Mouse (Mus musculus) lung, postnatal 4 days (tissue): ENCODE results near the gene Sh3glb1.

Experiments
- DNase-seq, 2 experiments: peaks; one replicate each; pipeline ENCODE4 v3.0.0; 2021

Gene Sh3glb1

DNA sequence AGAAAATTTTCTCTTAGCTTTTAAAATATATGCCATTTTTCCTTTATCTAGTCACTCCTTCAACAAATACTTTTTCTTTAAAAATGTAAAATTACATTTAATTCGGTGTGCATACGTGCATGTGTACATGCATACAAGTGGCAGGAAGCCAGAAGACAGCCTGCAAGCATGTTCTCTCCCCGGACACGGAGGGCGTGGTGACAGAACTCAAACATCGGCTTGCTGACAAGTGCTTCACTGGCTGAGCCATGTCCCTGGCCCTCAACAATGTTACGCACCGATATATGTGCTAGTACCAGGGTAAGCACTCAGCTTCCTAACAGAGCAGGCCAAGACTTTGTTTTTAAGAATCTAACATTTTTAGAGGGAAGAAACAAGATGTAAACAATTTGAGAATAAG, 5.5 kb downstream of the Sh3glb1 start:
- DNase-seq: peak in 1 of 2 experiments; percentile 41

DNA sequence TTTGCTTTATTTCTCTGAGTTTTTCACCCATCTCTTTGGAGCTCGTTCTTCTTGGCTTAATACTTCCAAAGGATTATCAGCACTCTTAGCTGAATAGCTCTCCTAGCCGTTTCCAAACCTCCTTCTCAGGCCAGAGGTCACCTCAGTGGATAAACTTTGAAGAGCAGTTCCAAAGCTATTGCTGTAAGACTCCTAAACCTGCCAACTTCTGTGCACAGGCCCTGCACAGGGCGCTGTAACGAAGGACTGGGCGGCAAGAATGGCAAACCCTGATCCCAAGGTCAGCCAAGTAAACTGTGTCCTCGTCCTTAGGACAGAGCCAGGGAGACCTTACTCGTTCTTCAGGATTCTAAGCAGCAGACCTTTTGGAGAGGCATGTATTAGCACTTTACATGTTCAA, 6.0 kb downstream of the Sh3glb1 start:
- peak in 1 of 2 experiments; percentile 29 for DNase-seq

DNA sequence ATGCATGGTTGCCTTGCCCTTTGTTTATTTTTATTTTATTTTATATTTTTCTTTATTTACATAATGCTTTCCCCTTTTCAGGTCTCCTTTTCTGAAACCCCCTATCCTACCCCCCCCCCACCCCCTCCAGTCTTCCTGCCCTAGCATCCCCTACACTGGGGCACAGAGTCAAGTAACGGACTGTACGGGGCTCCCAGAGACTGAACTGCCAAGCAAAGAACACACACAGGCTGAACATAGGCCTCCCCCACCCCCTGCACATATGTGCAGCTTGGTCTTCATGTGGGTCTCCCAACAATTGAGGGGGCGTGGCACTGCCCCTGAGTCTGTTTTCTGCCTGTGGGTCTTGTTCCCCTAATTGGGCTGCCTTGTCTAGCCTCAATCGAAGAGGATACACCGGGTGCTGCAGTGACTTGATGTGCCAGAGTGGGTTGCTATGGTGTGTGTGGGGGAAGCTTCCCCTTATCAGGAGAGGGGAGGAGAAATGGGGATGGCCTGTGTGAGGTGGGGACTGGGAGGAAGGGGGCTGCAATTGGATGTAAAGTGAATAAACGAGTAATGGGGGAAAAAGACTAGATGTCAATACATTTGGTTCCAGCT, 8.4 kb downstream of the Sh3glb1 start:
- DNase-seq: no peak

DNA sequence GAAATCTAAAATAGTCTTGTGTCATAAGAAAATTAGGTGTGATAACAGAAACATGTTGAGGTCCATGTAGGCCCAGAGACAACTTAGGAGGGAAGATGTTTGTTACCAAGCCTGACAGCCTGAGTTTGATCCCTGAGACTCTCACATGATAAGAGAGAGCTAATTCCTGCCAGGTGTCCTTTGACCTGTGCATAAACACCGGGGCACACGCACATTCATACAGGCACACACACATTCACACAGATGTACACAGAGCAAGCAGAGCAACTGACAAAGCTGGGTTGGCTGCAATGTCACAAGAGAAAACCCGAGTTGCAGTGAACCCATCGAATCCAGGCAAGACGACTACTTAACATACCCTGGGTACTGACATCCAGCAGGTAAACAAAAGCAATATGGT, 11.5 kb downstream of the Sh3glb1 start:
- DNase-seq: no peak

DNA sequence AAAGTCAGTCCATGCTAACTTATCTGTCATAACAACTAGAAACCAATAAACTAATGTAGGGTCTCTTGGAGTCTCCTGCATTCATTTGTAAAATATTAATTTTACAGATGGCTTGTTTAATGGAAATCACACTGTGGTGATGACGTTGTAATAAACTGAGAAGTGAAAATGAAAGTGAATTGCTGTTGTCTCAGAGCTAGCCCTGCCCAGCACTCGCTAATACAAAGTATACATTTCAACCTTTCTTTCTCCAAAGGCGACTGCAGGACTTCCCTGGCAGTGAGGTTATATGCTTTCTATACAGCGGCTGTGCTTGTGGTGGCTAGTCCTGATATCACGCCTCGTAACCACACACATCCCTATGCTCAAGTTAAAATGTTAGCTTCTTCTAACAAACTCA, 16.2 kb downstream of the Sh3glb1 start:
- DNase-seq: no peak

DNA sequence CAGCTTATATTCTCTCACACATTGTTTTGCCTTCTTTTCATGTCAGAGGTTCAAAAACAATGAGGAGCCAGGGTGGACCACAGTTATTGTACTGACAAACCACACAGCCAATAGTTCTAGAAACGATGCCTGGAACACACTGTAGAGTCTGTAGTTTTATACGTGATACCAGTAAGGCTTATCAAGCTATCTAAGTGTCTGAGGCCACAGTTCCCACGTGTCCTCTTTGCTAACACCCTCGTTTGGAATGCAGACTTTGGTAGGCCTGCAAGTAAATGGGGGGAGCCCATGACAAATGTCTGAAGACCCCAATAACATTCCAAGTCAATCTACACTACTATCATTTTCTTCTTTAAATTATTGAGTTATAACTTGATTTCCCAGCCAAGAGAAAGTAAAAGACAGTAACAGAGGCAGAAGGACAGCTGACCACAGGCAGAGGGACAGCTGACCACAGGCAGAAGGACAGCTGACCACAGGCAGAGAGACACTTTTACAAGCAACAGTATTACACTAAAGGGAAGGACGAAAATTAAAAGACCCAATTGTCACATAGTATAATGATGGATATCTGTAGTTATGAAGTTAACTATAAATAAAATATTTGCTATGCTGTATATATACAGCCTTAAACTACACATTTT, 21.2 kb downstream of the Sh3glb1 start:
- no peak for DNase-seq

DNA sequence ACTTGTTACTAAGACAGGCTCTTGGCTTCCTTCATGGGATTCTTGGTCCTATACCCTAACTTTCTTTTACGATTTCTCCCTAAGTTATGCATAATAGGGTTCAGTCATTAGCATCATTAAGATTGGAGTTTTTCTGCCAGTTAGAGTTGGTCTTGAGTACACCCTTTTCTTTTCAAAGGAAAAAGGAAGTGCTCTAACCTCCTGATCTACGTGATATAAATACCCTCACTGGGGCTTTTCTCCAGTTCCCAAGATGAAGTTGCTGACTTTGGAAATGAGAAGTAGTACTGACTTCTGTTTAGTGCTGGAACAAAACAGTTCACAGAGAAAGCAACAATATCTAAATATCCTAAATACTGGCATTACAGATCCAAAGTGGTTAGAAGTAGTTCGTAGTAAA, 22.2 kb downstream of the Sh3glb1 start:
- DNase-seq: no peak

DNA sequence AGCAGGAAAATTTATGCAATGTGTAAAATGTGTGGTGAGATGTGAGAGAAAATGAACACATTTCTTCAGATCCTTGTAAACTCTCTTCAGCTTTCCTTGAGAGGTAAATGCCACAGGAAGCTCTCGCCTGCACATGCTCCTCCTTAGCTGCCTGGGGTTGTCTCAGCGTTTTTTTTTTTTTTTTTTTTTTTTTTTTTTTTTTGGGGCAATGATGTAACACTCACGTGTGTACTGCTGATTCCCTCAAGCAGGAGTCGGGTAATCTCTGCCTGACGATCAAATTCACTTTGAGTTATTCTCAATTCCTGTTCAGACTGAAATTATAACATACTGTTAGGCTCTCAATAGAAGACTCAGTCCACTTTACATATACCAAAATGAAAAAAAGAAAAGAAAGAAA, 23.0 kb downstream of the Sh3glb1 start:
- no peak for DNase-seq

DNA sequence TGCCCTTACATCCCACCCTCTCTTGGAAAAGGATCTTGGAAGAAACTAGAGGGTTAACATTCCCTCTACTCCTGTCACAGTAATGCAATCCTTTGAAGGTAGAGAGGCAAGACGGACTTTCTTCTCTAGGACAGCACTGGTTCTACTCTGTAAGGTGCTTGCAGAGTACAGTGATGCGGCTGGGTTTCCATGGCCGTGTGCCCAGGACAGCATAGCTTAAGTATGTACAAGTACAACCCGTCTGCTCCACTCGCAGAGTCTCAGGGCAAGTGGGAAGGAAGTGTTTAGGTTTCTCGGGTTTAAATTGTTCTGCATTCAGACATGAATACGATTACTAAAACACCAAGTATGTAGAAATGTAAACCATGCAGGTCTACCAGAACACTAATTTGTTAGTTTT, 25.2 kb downstream of the Sh3glb1 start:
- DNase-seq: no peak

DNA sequence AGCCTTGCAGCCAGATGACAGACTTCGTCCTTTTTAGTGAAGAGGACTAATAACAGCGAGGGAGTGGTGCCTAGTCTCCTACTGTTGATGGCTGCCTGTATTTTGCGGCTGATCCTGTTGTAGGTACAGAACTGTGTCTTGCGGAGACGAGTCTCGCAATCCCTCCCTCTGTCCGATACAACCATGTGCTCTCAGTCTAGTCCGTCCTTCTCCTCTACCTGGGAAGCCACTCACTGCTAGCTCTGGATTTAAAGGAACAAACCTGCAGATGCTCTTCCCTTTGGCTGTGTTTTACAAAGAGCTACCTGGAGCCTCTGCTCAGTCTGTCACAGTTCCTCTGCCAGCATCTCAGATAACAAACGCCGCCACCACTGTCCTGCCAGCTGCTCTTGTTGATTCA, 26.1 kb downstream of the Sh3glb1 start:
- DNase-seq: no peak

DNA sequence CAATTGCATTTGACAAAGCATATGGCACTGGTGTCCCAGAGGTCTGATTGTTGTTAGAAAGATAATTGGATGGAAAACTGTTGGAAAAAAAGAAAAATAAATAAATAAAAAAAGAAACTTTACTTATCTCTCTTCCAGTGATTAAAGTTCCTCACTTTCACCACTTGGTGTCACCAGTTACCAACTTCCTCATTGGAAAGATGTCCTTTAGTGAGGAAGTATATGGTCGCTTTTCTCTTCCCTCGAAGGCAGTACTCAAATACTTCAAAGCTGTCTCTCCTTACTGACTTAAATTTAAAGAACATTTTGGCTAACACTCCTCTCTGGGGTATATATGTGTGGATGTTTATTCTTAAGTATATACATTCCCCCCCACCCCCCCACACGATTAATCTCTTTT, 28.1 kb downstream of the Sh3glb1 start:
- DNase-seq: no peak

DNA sequence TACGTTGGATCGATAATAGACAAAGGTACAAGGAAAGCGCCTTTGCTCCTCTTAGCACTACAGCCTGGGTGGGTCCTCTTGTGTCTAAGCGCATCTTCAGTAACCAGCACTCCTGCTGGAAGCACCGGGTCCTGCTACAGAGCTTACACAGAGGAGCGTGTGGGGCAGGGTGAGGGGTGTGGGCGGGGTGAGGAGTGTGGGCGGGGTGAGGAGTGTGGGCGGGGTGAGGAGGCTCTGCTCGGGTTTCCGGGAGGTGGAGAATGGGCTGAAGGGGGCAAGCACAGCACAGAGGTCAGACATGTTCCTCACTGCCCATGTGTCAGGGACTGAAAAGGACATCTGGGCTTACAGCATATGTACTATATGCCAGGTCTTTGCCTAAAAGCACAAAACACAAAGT, 30.9 kb downstream of the Sh3glb1 start:
- peak; percentile 47 to 48 for DNase-seq

DNA sequence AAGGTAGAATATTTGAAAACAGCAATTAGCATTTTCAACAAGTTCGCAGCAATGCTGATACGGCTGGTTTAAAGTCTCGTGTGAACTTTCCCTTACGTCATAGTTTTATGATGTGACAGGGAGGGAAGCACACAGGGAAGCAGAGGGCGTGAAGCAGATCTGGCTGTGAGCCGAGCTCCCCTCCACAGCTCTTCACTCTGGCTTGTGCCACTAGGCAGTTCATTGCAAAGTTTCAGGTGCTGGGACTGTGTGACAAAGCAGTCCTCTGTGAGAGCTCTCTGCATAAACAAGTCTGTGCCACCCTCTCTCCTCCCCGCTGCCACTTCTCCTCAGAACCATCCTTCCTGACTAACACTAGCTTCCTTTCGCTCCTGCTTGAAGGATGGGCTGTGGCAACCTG, 31.9 kb downstream of the Sh3glb1 start:
- no peak for DNase-seq

DNA sequence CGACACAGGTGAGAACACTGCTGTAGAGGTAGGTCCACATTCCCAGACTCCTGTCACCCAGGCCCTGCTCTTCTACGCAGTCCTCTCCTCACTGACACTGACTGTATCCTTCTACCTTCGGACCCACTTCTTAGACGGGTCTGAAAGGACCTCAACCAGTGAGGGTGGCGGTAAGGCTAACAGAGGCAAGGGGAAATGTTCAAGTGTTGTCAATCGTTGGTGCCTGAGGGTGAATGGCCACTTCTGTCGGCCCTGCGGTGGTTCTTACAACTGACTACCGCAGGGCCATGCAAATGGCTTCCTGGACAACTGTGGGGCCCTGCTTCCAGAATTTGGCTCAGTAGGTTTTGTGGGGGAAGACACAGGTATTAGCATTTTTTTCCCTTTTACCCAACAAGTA, 32.5 kb downstream of the Sh3glb1 start:
- no peak for DNase-seq

DNA sequence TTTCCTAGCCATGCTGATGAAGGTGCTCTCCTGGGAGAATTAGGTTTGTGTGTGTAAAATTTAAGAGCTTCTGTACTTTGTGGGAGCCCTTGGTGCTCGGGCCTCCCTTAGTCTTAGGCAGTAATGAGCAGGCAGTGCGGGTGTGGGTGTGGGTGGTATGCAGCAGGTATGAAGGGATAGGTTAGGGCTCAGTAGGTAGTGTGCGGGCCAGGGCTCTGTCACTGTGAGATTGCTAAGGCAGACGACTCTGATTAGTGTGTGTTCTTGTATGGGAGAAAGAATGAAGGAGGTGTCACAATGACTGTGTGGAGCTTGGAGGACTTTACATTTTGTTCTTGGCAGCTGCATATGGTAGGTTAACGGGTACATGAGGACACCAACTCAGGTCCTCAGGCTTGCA, 34.0 kb downstream of the Sh3glb1 start:
- DNase-seq: no peak

DNA sequence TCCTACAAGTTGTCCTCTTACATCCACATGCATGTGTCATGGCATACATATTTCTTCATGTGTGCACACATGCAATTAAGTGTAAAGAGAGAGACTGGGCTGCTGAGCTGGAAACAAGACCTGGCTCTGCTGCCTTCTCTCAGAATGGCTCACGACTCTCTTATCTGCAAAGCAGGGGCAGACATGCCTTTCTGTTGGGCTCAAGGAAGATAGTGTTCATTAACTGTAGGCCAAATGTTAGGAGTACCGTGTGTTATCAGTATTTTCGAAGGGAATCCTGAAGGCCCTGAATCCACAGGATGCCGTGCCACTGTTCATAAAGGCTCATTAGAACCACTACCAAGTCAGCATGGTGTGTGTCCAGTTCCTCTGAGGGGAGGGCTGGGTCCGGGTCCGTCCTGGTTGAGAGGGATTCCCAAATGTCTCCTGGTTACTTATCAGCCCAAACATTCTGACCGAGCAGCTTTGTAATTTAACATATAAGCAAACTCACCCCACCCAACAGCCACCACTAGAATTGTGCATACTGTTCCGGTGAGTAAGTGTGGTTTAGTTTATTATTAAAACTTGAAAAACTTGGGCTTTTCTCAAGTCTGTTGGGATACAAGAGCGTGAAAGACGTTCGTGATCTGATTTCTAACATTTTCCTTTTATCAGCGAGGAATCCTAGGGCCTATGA, 36.9 kb downstream of the Sh3glb1 start:
- DNase-seq: no peak

DNA sequence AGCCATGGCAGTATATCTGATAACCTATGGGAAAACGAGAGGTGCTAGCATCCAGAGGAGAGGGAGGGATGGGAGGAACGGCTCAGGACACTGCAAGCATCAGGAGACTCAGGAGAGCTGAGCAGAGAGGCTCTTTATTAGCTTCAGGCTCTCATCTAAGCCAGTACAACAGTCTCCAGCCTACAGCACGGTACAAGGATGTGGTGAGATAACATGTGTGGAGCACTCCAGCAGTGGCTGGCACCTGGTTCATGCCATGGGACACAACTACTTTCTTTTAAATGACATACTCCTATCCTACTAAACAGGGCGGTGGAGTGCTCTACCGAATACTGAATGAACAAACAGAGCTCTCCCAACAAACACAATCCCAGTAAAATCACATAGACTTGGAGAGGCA, 38.6 kb downstream of the Sh3glb1 start:
- peak in 1 of 2 experiments; percentile 2 for DNase-seq

DNA sequence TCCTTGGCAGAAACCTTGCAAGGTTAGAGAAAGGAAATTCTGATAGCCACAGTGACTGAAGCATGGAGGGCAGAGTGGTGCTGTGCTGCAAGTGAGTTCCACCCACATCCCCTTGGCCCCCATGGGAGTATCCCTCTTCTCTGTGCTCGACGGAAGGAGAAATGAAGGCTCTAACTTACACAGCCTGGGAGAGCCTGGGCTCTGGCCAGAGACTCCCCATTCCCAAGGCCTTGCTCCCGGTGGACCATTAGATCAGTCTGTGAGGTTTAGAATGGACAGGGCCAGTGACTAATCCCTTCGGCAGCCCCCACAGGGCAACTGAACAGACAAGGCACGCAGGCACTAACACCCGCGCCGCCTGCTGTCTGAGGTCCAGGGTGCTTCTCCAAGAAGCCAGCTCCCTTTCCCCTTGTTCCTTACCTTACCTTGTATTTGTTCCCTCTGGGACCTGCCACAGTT, 40.4 kb downstream of the Sh3glb1 start:
- DNase-seq: no peak

DNA sequence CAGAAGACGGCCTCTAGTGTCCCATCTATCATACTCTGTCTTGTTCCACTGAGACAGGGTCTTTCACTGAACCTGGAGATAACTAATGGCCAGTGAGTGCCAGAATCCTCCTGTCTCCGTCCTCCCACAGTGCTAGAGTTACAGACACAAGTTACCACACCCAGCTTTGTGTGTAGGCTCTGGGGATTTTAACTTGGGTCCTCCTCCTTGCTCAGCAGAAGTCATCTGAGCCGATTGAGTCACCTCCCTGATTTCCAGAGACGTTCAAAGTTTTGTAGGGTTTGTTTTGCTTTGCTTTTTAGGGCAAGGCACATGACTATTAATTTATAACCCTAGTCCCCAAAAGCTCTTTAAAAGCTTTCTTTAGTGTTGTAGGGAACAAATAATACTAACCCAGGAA, 41.0 kb downstream of the Sh3glb1 start:
- no peak for DNase-seq

DNA sequence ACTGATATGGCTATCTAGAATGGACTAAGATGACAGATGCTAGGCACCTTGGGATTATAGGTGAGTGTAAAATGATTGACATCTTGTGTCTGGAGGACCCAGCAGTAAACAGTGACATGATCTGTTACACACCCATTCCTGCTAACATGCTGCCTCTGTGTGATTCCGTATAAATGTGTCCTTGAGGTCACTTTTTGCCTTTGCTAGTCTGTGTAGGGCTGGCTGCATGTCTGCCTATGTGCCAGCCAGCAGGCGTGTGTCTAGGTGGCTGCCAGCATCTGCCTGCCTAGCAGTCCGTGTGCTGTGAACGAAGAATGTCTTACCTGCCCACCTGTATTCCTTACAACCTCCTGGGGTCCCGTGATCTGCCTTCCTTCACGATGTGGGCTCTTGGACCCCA, 42.4 kb downstream of the Sh3glb1 start:
- DNase-seq: no peak

DNA sequence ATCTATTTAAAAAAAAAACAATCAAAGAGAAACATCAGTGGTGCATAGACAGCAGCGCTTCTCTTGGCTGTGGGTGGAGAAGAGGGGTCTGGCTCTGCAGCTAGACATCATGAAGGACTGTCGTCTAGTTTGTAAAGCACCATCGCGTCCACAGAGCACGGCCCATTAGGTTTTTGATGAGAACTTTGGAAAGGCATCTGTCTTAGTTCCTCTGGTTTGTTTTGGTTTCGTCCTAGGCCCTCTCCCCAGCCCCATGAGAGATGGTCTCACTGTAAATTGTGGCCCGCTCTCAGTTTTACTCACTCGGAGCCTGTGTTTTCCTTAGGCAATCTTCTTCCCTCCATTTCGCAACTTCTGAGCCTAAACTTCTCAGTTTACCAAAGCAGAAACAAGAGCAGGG, 43.9 kb downstream of the Sh3glb1 start:
- DNase-seq: no peak

DNA sequence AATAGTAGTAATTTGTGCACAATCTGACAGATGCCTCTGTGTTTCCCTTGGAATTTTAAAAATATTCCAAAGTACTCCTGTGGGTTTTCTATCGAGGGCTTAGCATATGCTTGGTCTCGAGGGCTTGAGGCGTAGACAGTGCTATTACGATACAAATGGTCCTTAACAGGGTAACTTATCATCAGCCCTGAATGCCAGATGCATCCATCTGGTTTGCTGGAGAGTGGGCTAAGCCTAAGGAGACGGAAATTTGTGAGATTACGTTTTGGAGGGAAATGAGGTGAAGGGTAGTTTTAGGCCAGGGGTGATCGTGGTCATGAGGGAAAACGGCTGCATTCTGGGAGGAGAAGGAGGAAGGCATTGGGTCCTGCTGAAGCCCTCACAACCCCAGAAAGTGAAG, 48.1 kb downstream of the Sh3glb1 start:
- DNase-seq: no peak

DNA sequence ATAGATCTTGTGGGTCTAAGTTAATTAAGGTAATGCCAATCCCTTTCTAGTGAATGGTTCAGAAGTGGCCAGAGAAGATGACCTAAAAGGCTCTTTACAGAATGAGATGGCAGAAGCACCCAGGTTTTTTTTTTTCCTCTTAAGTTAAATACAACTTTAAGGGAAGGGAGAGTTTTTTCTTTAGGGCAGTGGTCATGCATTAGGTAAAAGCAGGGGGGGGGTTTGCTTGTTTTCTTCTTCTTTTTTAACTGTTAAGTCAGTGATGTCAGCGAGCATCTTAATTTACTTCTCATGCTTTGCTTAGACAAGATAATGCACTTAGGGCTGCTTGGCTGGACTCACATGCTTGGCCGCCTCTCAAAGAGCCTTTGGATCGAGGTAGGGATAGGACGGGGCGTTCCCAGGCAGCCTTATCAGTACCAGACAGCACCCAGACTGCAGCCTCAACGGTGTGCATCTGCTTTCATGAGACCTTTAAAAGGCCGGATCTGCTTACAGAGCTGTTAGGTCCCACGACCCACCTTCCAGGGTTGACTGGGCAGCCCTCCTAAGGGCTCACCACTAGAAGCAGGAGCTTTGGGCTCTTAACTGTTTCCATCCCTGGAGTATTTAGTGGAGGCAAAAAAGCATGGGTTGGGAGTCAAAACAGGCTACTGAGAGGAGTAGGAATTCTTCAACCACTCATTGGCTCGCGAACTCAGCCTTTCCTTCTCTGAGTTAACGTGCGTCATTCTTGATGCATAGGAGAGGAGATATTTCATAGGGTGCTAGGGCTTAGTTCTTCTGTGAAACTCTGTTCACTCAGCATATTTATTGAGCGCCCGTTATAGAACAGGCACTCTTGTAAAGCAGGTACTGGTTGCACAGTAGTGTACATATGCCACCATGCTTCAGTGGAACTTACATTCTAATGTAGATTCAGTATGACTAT, 49.9 kb downstream of the Sh3glb1 start:
- no peak for DNase-seq
